Mouse (Mus musculus): ENCODE measurements around the gene Gse1.

GRCm38 (mm10) chr8:120490354-120491141, 262.3 kb downstream of the Gse1 start:
- TF ChIP-seq POLR2A (IDR thresholded peaks at IDR 0.05; ENCODE audit: low read depth, low read length) (peak; percentile 5; the same call in 1 of the 2 replicates), CTCF (IDR thresholded peaks at IDR 0.05; ENCODE audit: extremely low read depth, insufficient read length, insufficient replicate concordance, low read depth, low read length) (no peak)
